Mouse (Mus musculus) frontal cortex, postnatal 25 days (tissue): ENCODE results near the gene Pced1b.
"Not testable (repeated sequence)": the region's sequence is repeated elsewhere in the genome, so short reads cannot be mapped to it uniquely, and the experiment has no call there.

Source experiments
- DNase-seq, 2 experiments: peaks; one replicate each; pipeline ENCODE4 v3.0.0; 2022; ENCODE audit warnings: low spot score in 2 of 2

Gene Pced1b

GRCm38 (mm10) chr15:97342336-97342735, 95.4 kb downstream of the Pced1b start:
- DNase-seq, result no peak

- no peak for DNase-seq
Measured at GRCm38 (mm10) chr15:97342945-97343344, 96.0 kb downstream of the Pced1b start.

- DNase-seq, result no peak
Measured at GRCm38 (mm10) chr15:97343921-97344320, 97.0 kb downstream of the Pced1b start.

GRCm38 (mm10) chr15:97345110-97345509, 98.2 kb downstream of the Pced1b start:
- DNase-seq, result no peak

- DNase-seq, result no peak
Measured at GRCm38 (mm10) chr15:97345917-97346316, 99.0 kb downstream of the Pced1b start.

- DNase-seq, result no peak
Measured at GRCm38 (mm10) chr15:97346413-97346812, 99.5 kb downstream of the Pced1b start.

- no peak for DNase-seq
Measured at GRCm38 (mm10) chr15:97346897-97347296, 100.0 kb downstream of the Pced1b start.

- DNase-seq, result no peak
Measured at GRCm38 (mm10) chr15:97348566-97349315, 101.8 kb downstream of the Pced1b start.

- no peak for DNase-seq
Measured at GRCm38 (mm10) chr15:97350528-97350927, 103.6 kb downstream of the Pced1b start.

- DNase-seq, result no peak
Measured at GRCm38 (mm10) chr15:97351016-97351415, 104.1 kb downstream of the Pced1b start.

GRCm38 (mm10) chr15:97351681-97352080, 104.8 kb downstream of the Pced1b start:
- no peak for DNase-seq

- no peak for DNase-seq
Measured at GRCm38 (mm10) chr15:97355676-97356303, 108.9 kb downstream of the Pced1b start.

- DNase-seq, result no peak
Measured at GRCm38 (mm10) chr15:97357016-97357415, 110.1 kb downstream of the Pced1b start.

GRCm38 (mm10) chr15:97360842-97361770, 114.2 kb downstream of the Pced1b start:
- DNase-seq, result no peak

GRCm38 (mm10) chr15:97361771-97362171, 114.9 kb downstream of the Pced1b start:
- no peak for DNase-seq

GRCm38 (mm10) chr15:97364271-97364670, 117.4 kb downstream of the Pced1b start:
- not testable (repeated sequence) for DNase-seq

- no peak for DNase-seq
Measured at GRCm38 (mm10) chr15:97364968-97365367, 118.1 kb downstream of the Pced1b start.

- no peak for DNase-seq
Measured at GRCm38 (mm10) chr15:97368035-97368608, 121.2 kb downstream of the Pced1b start.

- DNase-seq, result no peak
Measured at GRCm38 (mm10) chr15:97368631-97369030, 121.7 kb downstream of the Pced1b start.

GRCm38 (mm10) chr15:97369144-97369543, 122.2 kb downstream of the Pced1b start:
- DNase-seq, result no peak

GRCm38 (mm10) chr15:97370880-97371279, 124.0 kb downstream of the Pced1b start:
- DNase-seq, result no peak

GRCm38 (mm10) chr15:97372043-97372442, 125.1 kb downstream of the Pced1b start:
- not testable (repeated sequence) for DNase-seq
